8 mouse cellular contexts compared by ENCODE assay signal in genomic region chr6:114659992-114660800, GRCm38 (mm10). TPM values are rescaled to one million over a fixed set of nuclear protein-coding genes. Genes with fewer than 3 reads are reported as not detected.
A peak's percentile ranks its signal among the peaks of the same experiment; 100 is the strongest.
DNase-seq lines count a peak whose midpoint lies in the region; ATAC-seq lines count a peak whose summit lies in the region.

No protein-coding gene starts in this region.

- peak; percentile 95 for DNase-seq in heart, adult 11 months
- no peak for DNase-seq in heart, postnatal 14 days
- peak; percentile 76 for DNase-seq in liver
- peak; percentile 58 for DNase-seq in naive thymus-derived CD4-positive, alpha-beta T cell, adult 2 months (ENCODE audit: low read depth)
- no peak for DNase-seq in layer of hippocampus, adult 9-11 months
- no peak for DNase-seq in layer of hippocampus, postnatal 14 days (ENCODE audit: low spot score in 2 of 2)
- no peak for DNase-seq in right cerebral cortex, postnatal 10 days (ENCODE audit: low spot score in 2 of 2)

- intact Hi-C loops in heart, postnatal 14 days (cut with DNase I), result no loop called here

- ATAC-seq in activated CD4-positive, CD25-positive, alpha-beta regulatory T cell, adult 4 months, result peak; percentile 37

RNA-seq across cellular contexts. Expression of gene Atg7, which starts 17.3 kb away (rescaled TPM):
- 10 to 100 TPM; 12.5 to 16.0 TPM for total RNA-seq in heart, postnatal 14 days (2021)
- 10 to 100 TPM; 22.7 to 23.3 TPM for polyA plus RNA-seq in activated CD4-positive, CD25-positive, alpha-beta regulatory T cell, adult 4 months (2017; shearing (Covaris generic))
- total RNA-seq in layer of hippocampus, postnatal 14 days (2021), result 10 to 100 TPM; 21.0 to 27.7 TPM

Comparison
In these comparisons a context has a peak if more than half of its experiments do, and no peak if none do; other contexts are left out.
1. DNase-seq: peak in heart, adult 11 months (single experiment), liver (single experiment) and naive thymus-derived CD4-positive, alpha-beta T cell, adult 2 months (single experiment); none in heart, postnatal 14 days (0 of 2), layer of hippocampus, adult 9-11 months (single experiment), layer of hippocampus, postnatal 14 days (0 of 2) and right cerebral cortex, postnatal 10 days (0 of 2).